Mouse (Mus musculus) heart, postnatal 36 days (tissue): Measurements from ENCODE around the gene Hint1. TPM values are rescaled to one million over a fixed set of nuclear protein-coding genes. Genes with fewer than 3 reads are reported as not detected.

Source experiments
- DNase-seq, 2 experiments: peaks; one replicate each; pipeline ENCODE4 v3.0.0; 2021 to 2022
- intact Hi-C: fragments of 180-260 bp; cut with DNase I; formaldehyde crosslinking; loops from one replicate; pipeline ENCODE4 v1.15.1; 2025
- total RNA-seq, 2 experiments: library from RNA; stranded (reverse); gene quantifications; 2 replicates each; pipeline ENCODE4 v1.2.3; 2021

Hint1 gene
- total RNA-seq, 2 experiments from 2014 or later = 292 to 340 TPM

GRCm38 (mm10) chr11:54913841-54914240 lies 47.7 kb downstream of the Hint1 start:
- no peak for DNase-seq
- intact Hi-C loops = no loop called here

- DNase-seq = no peak
- intact Hi-C loops = no loop called here
These were observed 51.3 kb downstream of the Hint1 start for GRCm38 (mm10) chr11:54917461-54917860.

GRCm38 (mm10) chr11:54918273-54918672 lies 52.1 kb downstream of the Hint1 start:
- intact Hi-C loops = no loop called here
- no peak for DNase-seq

Other genes with a start within 250 kb of the Hint1 start
- gene Cdc42se2, start 78.7 kb upstream of the Hint1 start, total RNA-seq = 10 to 100 TPM; 24.8 to 26.8 TPM
- gene Lyrm7, start 5.5 kb upstream of the Hint1 start, total RNA-seq = 10 to 100 TPM; 37.9 to 39.0 TPM
- gene Gpx3, start 36.1 kb downstream of the Hint1 start, total RNA-seq = 100 to 1,000 TPM; 189 to 218 TPM
- gene Tnip1, start 96.5 kb downstream of the Hint1 start, total RNA-seq = 10 to 100 TPM; 29.2 to 29.4 TPM
- gene Anxa6, start 167.1 kb downstream of the Hint1 start, total RNA-seq = 100 to 1,000 TPM; 234 to 241 TPM
- gene Ccdc69, start 211.7 kb downstream of the Hint1 start, total RNA-seq = 1 to 10 TPM; 7.6 to 8.0 TPM
- 10 to 100 TPM; 10.8 to 11.8 TPM for gene Gm2a, start 231.7 kb downstream of the Hint1 start, total RNA-seq